Mouse (Mus musculus) T-cell, adult 2 months (primary cell): ENCODE data around the gene Prrc2b.

Experiments used
- DNase-seq: peaks from one replicate; pipeline ENCODE4 v3.0.0; 2022; ENCODE audit warnings: low spot score

The Prrc2b gene

DNA sequence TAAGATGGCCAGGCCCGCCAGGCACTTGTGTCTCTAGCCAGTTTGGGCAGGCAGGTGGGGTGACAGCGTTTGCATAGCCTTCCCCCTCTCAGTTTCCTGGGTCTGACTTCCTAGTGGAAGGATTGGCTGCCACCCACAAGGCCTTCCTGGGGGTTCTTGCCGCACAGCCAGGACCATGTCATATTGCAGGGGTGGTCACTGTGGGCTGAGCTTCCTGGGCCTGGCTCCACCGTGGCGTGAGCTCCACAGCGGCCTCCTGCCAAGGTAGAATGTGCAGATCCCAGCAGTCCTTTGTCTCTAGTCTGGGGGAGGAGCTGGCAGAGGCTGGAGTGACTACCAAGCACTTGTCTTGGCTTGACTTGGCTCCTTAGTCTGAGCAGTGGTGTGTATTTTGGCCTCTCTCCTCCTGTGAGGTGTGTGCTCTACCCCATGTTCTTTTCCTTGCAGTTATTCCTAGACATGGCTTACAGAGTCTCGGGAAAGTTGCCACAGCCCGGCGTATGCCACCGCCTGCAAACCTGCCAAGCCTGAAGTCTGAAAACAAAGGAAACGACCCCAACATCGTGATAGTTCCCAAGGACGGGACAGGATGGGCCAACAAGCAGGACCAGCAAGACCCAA lies 31.9 kb downstream of the Prrc2b start:
- no peak for DNase-seq

DNA sequence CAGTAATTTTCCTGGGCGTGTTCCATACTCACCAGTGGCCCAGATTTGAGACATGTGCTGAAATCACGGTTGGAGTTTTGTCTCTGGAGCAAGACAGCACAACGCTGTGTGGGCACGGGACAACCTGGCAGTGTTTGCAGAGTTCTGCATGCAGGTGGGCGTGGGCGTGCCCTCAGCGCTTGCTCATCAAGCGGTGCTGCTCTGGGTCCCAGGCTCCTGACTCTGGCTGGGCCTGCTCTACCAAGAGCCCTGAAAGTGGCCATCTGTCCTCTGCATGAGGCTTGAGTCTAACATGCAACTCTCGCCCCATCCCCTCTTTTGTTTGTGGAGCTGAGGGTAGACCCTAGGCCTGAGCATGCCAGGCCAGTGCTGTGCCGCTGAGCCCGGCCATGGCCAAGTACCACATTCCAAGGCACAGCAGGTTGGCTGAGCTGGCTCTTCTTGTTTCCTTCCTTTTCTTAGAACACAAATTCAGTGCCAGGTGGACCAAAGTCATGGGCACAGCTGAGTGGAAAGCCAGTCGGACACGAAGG lies 36.2 kb downstream of the Prrc2b start:
- no peak for DNase-seq

DNA sequence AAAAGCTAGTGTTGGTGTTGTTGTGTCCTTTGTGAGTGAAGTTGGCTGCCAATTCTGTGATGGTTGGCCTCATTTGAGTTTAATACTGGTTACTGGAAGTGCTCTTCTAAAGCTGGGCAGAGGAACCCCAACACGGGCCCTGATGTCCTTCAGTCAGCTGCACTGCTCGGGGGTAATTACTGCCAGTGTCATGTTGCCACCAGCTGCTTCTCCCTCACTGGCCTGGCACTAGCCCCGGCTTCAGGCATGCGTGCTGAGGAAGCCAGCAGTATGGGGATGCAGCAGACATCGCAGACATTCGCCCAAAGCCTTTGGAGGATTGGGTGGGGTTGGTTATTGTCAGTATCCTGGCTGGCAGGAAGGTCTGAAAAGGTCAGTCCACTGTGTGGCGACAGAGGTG lies 36.8 kb downstream of the Prrc2b start:
- DNase-seq: no peak

DNA sequence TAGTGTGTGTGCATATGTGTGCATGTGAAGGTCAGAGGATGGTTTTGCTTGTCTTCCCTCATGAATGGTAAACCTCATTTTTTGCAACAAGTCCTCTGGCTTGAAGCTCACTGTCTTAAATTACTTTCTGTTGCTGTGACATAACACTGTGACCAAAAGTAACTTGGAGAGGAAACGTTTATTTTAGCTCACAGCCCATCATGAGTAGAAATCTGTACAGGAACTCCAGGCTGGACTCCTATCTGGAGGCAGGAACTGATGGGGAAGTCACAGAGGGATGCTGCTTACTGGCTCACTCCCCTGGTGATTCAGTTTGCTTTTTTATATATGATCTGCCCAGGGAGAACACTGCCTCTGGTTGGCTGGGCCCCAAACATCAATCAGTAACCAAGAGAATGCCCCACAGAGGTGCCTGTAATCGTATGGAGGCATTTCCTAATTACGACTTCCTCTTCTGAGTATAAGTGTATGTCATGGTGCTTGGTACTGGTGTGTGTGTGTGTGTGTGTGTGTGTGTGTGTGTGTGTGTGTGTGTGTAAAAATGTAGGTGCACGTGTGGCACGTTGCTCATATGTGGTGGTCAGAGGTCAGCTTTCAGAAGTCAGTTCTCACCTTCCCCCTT lies 38.3 kb downstream of the Prrc2b start:
- no peak for DNase-seq

DNA sequence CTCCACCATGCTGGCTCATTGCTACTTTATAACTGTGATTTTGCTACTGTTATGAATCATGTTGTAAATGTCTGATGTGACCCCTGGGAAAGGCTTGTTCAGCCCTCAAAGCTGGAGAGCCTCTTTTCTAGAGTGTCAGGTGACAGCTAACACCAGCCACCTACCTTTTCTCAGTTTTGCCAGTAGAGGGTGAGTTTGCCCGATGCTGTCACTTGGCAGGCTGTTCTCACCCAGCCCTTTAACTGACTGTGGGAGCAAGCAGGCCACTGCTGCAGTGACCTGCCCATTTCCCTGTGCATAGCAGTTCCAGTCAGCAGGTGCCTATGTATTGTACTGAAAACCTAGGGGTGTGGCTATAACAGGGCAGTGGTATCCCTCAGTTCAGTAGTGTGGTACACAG lies 39.7 kb downstream of the Prrc2b start:
- DNase-seq: no peak

DNA sequence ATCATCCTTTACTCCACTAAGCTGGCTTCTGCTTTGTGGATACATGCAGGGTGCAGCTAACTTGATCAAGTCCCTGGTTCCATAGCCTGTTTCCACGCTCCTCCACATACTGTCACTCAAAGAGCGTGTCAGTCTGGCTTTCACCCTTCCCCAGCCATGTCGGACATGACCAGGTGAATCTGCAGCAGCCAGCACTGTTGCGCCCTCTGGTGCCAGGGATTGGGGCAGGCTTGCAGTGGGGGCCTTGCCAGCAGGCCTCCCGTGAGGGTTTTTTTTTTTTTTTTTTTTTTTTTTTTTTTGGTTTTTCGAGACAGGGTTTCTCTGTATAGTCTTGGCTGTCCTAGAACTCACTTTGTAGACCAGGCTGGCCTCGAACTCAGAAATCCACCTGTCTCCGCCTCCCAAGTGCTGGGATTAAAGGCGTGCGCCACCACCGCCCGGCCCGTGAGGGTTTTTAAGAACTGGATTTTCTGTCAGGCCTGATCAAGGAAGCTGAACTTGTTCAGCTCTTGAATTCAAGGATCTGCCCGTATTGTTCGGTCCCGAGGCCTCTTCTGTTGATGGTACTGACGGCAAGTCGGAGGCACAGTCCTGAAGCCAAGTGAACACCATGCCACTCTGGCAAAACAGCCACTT lies 41.1 kb downstream of the Prrc2b start:
- peak; percentile 69 for DNase-seq

GRCm38 (mm10) chr2:32198977-32199376 lies 48.1 kb downstream of the Prrc2b start:
- no peak for DNase-seq

- DNase-seq: no peak
These were observed 49.2 kb downstream of the Prrc2b start for GRCm38 (mm10) chr2:32200033-32200432.

- DNase-seq: no peak
These were observed 49.8 kb downstream of the Prrc2b start for GRCm38 (mm10) chr2:32200712-32201111.

- DNase-seq: no peak
These were observed 50.6 kb downstream of the Prrc2b start for GRCm38 (mm10) chr2:32201527-32201926.

DNA sequence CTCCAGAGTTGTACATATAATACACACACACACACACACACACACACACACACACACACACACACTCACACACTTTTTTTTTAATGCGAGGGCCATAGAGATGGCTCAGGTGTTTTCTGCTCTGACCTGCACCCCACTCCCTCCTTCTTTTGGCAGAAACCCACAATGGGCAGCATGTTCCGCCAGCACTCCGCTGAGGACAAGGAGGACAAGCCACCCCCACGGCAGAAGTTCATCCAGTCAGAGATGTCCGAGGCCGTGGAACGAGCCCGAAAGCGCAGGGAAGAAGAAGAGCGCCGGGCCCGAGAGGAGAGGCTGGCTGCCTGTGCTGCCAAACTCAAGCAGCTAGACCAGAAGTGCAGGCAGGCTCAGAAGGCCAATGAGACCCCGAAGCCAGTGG lies 53.0 kb downstream of the Prrc2b start:
- DNase-seq: no peak

DNA sequence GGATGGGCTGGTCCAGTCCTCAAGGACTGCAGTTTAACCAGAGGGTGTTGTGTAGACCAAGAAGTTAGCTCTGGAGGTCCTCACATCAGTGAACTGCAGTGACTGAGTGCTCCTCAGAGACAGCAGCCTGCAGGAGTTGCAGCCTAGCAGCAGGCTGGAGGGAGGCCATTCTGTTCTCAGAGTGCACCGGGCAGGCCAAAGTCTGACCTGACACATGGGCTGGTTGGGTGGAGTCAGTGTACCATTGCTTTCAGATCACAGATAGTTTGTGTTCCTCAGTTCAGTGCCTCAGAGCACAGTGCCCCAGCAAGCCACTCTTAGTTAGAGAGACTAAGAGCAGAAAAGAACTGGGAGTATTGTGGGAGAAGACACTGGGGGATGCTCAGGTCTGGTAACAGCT lies 56.8 kb downstream of the Prrc2b start:
- no peak for DNase-seq

DNA sequence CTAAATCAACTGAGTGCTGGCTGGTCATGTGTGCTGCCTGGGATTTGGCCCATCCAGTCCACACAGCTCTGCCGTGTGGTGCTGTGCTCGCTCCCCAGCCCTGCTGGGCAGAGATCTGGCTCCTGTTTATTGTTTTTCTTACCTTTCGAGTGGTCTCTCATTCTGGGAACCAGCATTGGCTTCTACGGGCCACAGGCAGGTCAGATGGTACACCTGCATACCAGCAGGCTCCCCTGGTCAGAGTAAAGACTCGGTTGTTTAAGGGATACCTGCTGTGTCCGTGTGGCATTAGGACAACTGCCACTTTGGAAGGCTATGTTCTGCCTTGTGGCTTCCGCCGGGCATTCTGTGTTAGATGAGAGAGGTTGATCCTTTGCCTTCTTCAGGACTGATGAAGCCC lies 60.8 kb downstream of the Prrc2b start:
- no peak for DNase-seq

GRCm38 (mm10) chr2:32213000-32213399 lies 62.1 kb downstream of the Prrc2b start:
- no peak for DNase-seq

DNA sequence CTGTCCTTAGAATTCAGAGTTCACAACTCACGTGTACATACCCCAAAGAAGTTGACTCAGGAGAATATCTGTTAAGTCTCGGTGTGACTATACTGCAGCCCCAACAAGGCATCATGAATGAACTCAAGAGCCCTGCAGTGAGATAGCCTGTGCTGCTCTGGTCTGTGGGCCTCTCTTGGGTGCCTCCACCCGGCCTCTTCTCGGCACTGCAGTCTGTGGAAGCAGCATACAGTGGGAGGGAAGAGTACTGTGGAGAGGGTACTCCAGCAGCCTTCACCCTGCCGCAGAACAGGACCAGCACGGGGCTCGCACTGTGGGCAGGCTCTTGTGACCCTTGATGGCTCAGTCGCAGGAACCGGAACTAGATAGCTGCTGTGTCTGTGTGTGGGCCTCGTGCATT lies 64.7 kb downstream of the Prrc2b start:
- no peak for DNase-seq

- DNase-seq: no peak
These were observed 65.6 kb downstream of the Prrc2b start for GRCm38 (mm10) chr2:32216506-32216905.

DNA sequence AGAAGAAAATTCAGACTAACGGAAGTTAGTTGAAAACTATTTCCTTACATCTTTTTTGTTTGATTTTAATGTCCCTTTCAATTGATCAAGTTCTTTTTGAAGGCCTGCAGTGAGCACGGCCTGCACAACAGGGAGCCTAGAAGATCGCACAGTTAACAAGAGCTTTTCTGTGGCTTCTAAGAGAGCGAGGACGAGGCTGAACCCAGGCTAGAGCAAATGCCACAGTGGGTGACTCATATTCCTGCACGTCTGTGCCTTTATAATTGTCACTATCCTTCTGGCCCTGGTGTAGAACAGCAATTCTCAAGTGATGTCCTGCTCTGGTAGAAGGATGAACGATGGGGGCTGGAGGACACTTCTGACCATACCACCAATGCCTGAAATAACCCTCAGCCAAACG lies 66.8 kb downstream of the Prrc2b start:
- no peak for DNase-seq

- DNase-seq: no peak
These were observed 67.2 kb downstream of the Prrc2b start for GRCm38 (mm10) chr2:32218113-32218512.

DNA sequence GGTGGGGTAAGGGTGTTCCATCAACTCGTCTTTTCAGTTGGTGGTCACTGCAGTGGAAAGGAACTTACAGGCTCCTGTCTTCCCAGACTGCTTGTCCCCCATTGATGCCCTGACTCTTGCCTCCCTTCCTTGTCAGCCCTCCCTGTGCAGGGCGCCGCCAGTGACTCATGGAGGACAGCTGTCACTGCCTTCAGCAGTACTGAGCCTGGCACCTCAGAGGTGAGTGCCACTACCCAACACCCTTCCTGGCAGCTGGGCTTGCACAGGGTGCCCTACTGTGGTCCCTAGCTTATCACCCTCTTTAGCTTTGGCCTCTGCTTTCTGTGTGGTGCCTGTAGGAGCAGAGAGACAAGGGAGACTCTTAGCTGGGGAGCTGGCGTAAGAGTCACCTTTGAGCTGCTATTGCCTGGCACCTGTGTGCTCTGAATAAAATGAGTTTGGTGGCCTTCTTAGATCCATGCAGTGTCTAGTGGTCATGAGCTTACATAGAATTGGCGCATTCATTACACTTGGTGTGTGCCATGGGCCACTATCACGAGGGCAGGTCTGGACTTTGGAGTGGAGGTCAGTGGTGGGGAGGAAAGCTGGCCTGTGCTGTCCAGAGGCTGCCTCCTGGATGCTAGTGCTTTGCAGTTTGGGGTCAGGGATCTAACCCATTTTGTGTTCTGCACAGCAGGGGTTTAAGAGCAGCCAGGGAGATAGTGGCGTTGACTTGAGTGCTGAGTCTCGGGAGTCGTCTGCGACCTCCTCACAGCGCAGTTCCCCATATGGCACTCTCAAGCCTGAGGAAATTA lies 67.9 kb downstream of the Prrc2b start:
- DNase-seq: no peak

- no peak for DNase-seq
These were observed 68.6 kb downstream of the Prrc2b start for GRCm38 (mm10) chr2:32219501-32219900.

DNA sequence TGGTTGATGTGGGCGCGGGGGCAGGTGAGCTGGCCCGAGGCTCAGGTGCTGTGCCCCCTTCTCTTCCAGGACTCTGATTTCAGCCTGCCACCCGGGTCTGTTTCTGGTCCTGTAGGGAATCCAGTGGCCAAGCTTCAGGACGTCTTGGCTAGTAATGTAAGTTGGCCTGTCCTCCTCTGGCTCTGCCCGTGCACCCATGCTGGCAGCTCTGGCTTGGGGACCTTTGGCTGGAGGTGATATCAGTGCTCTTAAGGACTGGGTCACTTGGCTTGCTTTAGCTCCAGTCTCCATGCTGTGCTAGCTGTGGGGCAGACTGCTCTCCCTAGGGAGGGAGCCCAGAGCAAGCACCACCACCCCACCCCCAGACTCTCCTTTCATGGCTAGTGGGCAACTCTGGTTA lies 69.1 kb downstream of the Prrc2b start:
- no peak for DNase-seq

DNA sequence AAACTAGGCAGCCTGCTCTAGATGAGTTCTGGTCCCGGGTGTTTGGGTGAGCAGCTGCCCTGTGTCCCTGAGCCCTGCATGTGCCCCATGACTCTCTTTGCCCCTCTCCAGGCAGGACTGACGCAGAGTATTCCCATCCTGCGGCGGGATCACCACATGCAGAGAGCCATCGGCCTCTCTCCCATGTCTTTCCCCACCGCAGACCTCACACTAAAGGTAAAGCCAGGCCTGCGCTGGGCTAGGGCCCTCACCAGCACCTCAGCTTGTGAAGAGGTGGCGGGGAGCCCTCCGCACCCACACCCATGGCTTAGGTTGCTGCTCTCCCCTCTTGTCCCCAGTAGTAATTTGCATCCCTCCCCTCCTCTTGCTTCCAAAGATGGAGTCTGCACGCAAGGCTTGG lies 70.1 kb downstream of the Prrc2b start:
- DNase-seq: no peak

GRCm38 (mm10) chr2:32221577-32221976 lies 70.7 kb downstream of the Prrc2b start:
- DNase-seq: no peak
